Mouse (Mus musculus): ENCODE measurements around the gene Fitm2.

Gene Fitm2

GRCm38 (mm10) chr2:163472466-163472851, at the start of gene Fitm2:
Gene Fitm2 (minus strand): TSS chr2:163472629.
- DNase-seq (ENCODE audit: low spot score in 2 of 2) = peak; percentile 92 to 95

- DNase-seq (ENCODE audit: low spot score in 2 of 2) = no peak
Observed at GRCm38 (mm10) chr2:163506300-163507004, 34.0 kb upstream of the Fitm2 start, which contains the start of gene Hnf4a. Gene Hnf4a (plus strand): TSS chr2:163506808.

GRCm38 (mm10) chr2:163503191-163503590, 30.8 kb upstream of the Fitm2 start:
- DNase-seq (ENCODE audit: low spot score in 2 of 2) = no peak

GRCm38 (mm10) chr2:163502219-163502618, 29.8 kb upstream of the Fitm2 start:
- no peak for DNase-seq (ENCODE audit: low spot score in 2 of 2)

- DNase-seq (ENCODE audit: low spot score in 2 of 2) = no peak
Observed at GRCm38 (mm10) chr2:163494456-163494855, 22.0 kb upstream of the Fitm2 start.

- no peak for DNase-seq (ENCODE audit: low spot score in 2 of 2)
Observed at GRCm38 (mm10) chr2:163493976-163494375, 21.5 kb upstream of the Fitm2 start.

- no peak for DNase-seq (ENCODE audit: low spot score in 2 of 2)
Observed at GRCm38 (mm10) chr2:163493031-163493430, 20.6 kb upstream of the Fitm2 start.

GRCm38 (mm10) chr2:163492018-163492417, 19.6 kb upstream of the Fitm2 start, which contains the start of gene R3hdml:
Gene R3hdml (plus strand): TSS chr2:163492318.
- DNase-seq (ENCODE audit: low spot score in 2 of 2) = no peak

GRCm38 (mm10) chr2:163491351-163491750, 18.9 kb upstream of the Fitm2 start:
- no peak for DNase-seq (ENCODE audit: low spot score in 2 of 2)

GRCm38 (mm10) chr2:163490656-163491055, 18.2 kb upstream of the Fitm2 start:
- DNase-seq (ENCODE audit: low spot score in 2 of 2) = no peak

- no peak for DNase-seq (ENCODE audit: low spot score in 2 of 2)
Observed at GRCm38 (mm10) chr2:163489725-163490291, 17.4 kb upstream of the Fitm2 start.

- no peak for DNase-seq (ENCODE audit: low spot score in 2 of 2)
Observed at GRCm38 (mm10) chr2:163487360-163487759, 14.9 kb upstream of the Fitm2 start.

GRCm38 (mm10) chr2:163481539-163482029, 9.2 kb upstream of the Fitm2 start:
- no peak for DNase-seq (ENCODE audit: low spot score in 2 of 2)

GRCm38 (mm10) chr2:163480191-163480825, 7.9 kb upstream of the Fitm2 start:
- DNase-seq (ENCODE audit: low spot score in 2 of 2) = no peak

- DNase-seq (ENCODE audit: low spot score in 2 of 2) = no peak
Observed at GRCm38 (mm10) chr2:163471710-163472465, 541 bp downstream of the Fitm2 start.

GRCm38 (mm10) chr2:163471136-163471535, 1.3 kb downstream of the Fitm2 start:
- DNase-seq (ENCODE audit: low spot score in 2 of 2) = no peak

- DNase-seq (ENCODE audit: low spot score in 2 of 2) = no peak
Observed at GRCm38 (mm10) chr2:163469711-163470110, 2.7 kb downstream of the Fitm2 start.

- DNase-seq (ENCODE audit: low spot score in 2 of 2) = no peak
Observed at GRCm38 (mm10) chr2:163468866-163469265, 3.6 kb downstream of the Fitm2 start.

GRCm38 (mm10) chr2:163467585-163467984, 4.8 kb downstream of the Fitm2 start:
- no peak for DNase-seq (ENCODE audit: low spot score in 2 of 2)

- DNase-seq (ENCODE audit: low spot score in 2 of 2) = no peak
Observed at GRCm38 (mm10) chr2:163466771-163467170, 5.7 kb downstream of the Fitm2 start.

GRCm38 (mm10) chr2:163464562-163464961, 7.9 kb downstream of the Fitm2 start:
- DNase-seq (ENCODE audit: low spot score in 2 of 2) = no peak

- no peak for DNase-seq (ENCODE audit: low spot score in 2 of 2)
Observed at GRCm38 (mm10) chr2:163463998-163464397, 8.4 kb downstream of the Fitm2 start.

Measured in frontal cortex, postnatal 14 days (tissue).